Mouse (Mus musculus) limb, embryonic 13.5 days (tissue): ENCODE data around the gene Gm13199. TPM values are rescaled to one million over a fixed set of nuclear protein-coding genes. Genes with fewer than 3 reads are reported as not detected.
A peak's percentile ranks its signal among the peaks of the same experiment; 100 is the strongest.

ENCODE experiments used
- ATAC-seq: fragments of 200-750 bp; cut with Nextera tagmentation; 2 replicates; pipeline ENCODE4 v1.8.0; 2017; ENCODE audit warnings: low read depth, moderate number of reproducible peaks, moderate TSS enrichment; ENCODE audit not compliant: low FRiP score
- H3K27ac ChIP-seq: fragments of 300-500 bp; sonication (generic); 2 replicates; pipeline ENCODE4 v1.5.1; 2015; ENCODE audit warnings: inconsistent platforms, mild to moderate bottlenecking, moderate library complexity
- H3K27me3 ChIP-seq: fragments of 300-500 bp; sonication (generic); 2 replicates; pipeline ENCODE4 v1.6.1; 2015; ENCODE audit warnings: mild to moderate bottlenecking, inconsistent platforms
- H3K36me3 ChIP-seq: fragments of 300-500 bp; sonication (generic); 2 replicates; pipeline ENCODE4 v1.6.1; 2015; ENCODE audit warnings: inconsistent platforms, mild to moderate bottlenecking, moderate library complexity
- H3K4me1 ChIP-seq: fragments of 300-500 bp; sonication (generic); 2 replicates; pipeline ENCODE4 v1.6.1; 2015; ENCODE audit warnings: inconsistent platforms
- H3K4me2 ChIP-seq: fragments of 300-500 bp; sonication (generic); replicated peaks from 2 replicates; pipeline ENCODE4 v1.6.1; 2015; ENCODE audit warnings: inconsistent platforms, mild to moderate bottlenecking, moderate library complexity
- H3K4me3 ChIP-seq: fragments of 300-500 bp; sonication (generic); 2 replicates; pipeline ENCODE4 v1.5.1; 2015; ENCODE audit warnings: moderate library complexity, mild to moderate bottlenecking, inconsistent platforms
- H3K9ac ChIP-seq: fragments of 300-500 bp; sonication (generic); 2 replicates; pipeline ENCODE4 v1.6.1; 2015; ENCODE audit warnings: mild to moderate bottlenecking, inconsistent platforms
- H3K9me3 ChIP-seq: fragments of 300-500 bp; sonication (generic); 2 replicates; pipeline ENCODE4 v1.6.1; 2016; ENCODE audit warnings: inconsistent platforms
- WGBS: fragments of 180-500 bp; shearing (Covaris S2); methylation state at CpG from one replicate; pipeline ENCODE4 v1.1.7; 2015; 5-methylcytosine and 5-hydroxymethylcytosine counted together
- polyA plus RNA-seq: library from polyadenylated mRNA; unstranded; fragments of >200 nt; fragmentation: Nextera tagmentation; extraction: Ambion mirVana; gene quantifications from 2 replicates; pipeline ENCODE4 v1.2.1, GENCODE M21; 2015

Gm13199 gene
- 1.9 and 2.0 TPM in 2 replicates for polyA plus RNA-seq

- H3K36me3 ChIP-seq, result peaks cover 72% of the 10 kb centered on the region
- WGBS, result 94% methylated on average over 3 of the region's 3 CpGs
These were observed at the start of gene Gm13199 for GRCm38 (mm10) chr2:5862834-5863233. Gene Gm13199, minus strand, starts transcription at chr2:5862934.

GRCm38 (mm10) chr2:5911282-5911965 is 48.7 kb upstream of the Gm13199 start:
- Histone ChIP-seq H3K4me1 (no peaks in the 10 kb centered on the region), H3K36me3 (peaks cover 37% of the 10 kb centered on the region)
- WGBS, result 75% methylated on average over 16 of the region's 16 CpGs

More at GRCm38 (mm10) chr2:5862834-5863233, at the start of gene Gm13199:
- ATAC-seq, result no peak
- Histone ChIP-seq H3K9me3 (no peaks in the 10 kb centered on the region), H3K4me1 (no peaks in the 10 kb centered on the region), H3K27ac (no peak within 1 kb of the TSS), H3K4me3 (no peak within 1 kb of the TSS), H3K4me2 (no peak within 1 kb of the TSS), H3K27me3 (no peaks in the 10 kb centered on the region), H3K9ac (no peak within 1 kb of the TSS)

GRCm38 (mm10) chr2:5906625-5907024 is 43.9 kb upstream of the Gm13199 start:
- no peak overlapping the region for H3K27ac ChIP-seq
- peaks cover 45% of the 10 kb centered on the region for H3K36me3 ChIP-seq
- H3K4me1 ChIP-seq, result no peaks in the 10 kb centered on the region
- H3K4me3 ChIP-seq, result no peak overlapping the region
- no peak overlapping the region for H3K9ac ChIP-seq
- 57% methylated on average over 3 of the region's 3 CpGs for WGBS
- no peaks in the 10 kb centered on the region for H3K9me3 ChIP-seq
- ATAC-seq, result no peak
- no peak overlapping the region for H3K4me2 ChIP-seq
- no peaks in the 10 kb centered on the region for H3K27me3 ChIP-seq

More at GRCm38 (mm10) chr2:5911282-5911965, 48.7 kb upstream of the Gm13199 start:
- no peak overlapping the region for H3K4me3 ChIP-seq
- ATAC-seq, result no peak; the same call in 1 of the 2 replicates
- no peak overlapping the region for H3K27ac ChIP-seq
- no peak overlapping the region for H3K4me2 ChIP-seq
- no peak overlapping the region for H3K9ac ChIP-seq
- no peaks in the 10 kb centered on the region for H3K9me3 ChIP-seq
- no peaks in the 10 kb centered on the region for H3K27me3 ChIP-seq

- no peaks in the 10 kb centered on the region for H3K9me3 ChIP-seq
- no peaks in the 10 kb centered on the region for H3K4me1 ChIP-seq
- WGBS, result 34% methylated on average over 5 of the region's 5 CpGs
- H3K9ac ChIP-seq, result no peak overlapping the region
- ATAC-seq, result no peak
- no peak overlapping the region for H3K4me3 ChIP-seq
- H3K4me2 ChIP-seq, result no peak overlapping the region
- H3K27me3 ChIP-seq, result no peaks in the 10 kb centered on the region
- no peak overlapping the region for H3K27ac ChIP-seq
- peaks cover 44% of the 10 kb centered on the region for H3K36me3 ChIP-seq
These were observed 43.4 kb upstream of the Gm13199 start for GRCm38 (mm10) chr2:5906092-5906491.

- H3K9ac ChIP-seq, result no peak overlapping the region
- no peaks in the 10 kb centered on the region for H3K27me3 ChIP-seq
- H3K36me3 ChIP-seq, result peaks cover 36% of the 10 kb centered on the region
- H3K4me3 ChIP-seq, result no peak overlapping the region
- no peak overlapping the region for H3K4me2 ChIP-seq
- H3K9me3 ChIP-seq, result no peaks in the 10 kb centered on the region
- ATAC-seq, result no peak
- no peak overlapping the region for H3K27ac ChIP-seq
- H3K4me1 ChIP-seq, result no peaks in the 10 kb centered on the region
- 68% methylated on average over 5 of the region's 5 CpGs for WGBS
These were observed 37.4 kb upstream of the Gm13199 start for GRCm38 (mm10) chr2:5900145-5900544.

GRCm38 (mm10) chr2:5894843-5895570 is 32.3 kb upstream of the Gm13199 start, which contains the start of gene Sec61a2:
Gene Sec61a2, minus strand, starts transcription at chr2:5895432.
- WGBS, result under 1% methylated on average over 62 of the region's 62 CpGs

GRCm38 (mm10) chr2:5894296-5894695 is 31.6 kb upstream of the Gm13199 start:
- Histone ChIP-seq H3K27me3 (no peaks in the 10 kb centered on the region), H3K4me3 (peak overlapping the region; percentile 85), H3K4me2 (peak overlapping the region; percentile 73), H3K9me3 (no peaks in the 10 kb centered on the region), H3K9ac (peak overlapping the region; percentile 91), H3K4me1 (peaks cover 11% of the 10 kb centered on the region), H3K36me3 (peaks cover 34% of the 10 kb centered on the region), H3K27ac (no peak overlapping the region)
- ATAC-seq, result no peak
- WGBS, result 21% methylated on average over 11 of the region's 11 CpGs

More at GRCm38 (mm10) chr2:5894843-5895570, 32.3 kb upstream of the Gm13199 start, which contains the start of gene Sec61a2:
- H3K4me1 ChIP-seq, result peaks cover 11% of the 10 kb centered on the region
- peak; percentile 99 for ATAC-seq
- H3K9ac ChIP-seq, result peak within 1 kb of the TSS; percentile 91
- H3K4me3 ChIP-seq, result peak within 1 kb of the TSS; percentile 85
- peak within 1 kb of the TSS; percentile 70; the same call in 1 of the 2 replicates for H3K27ac ChIP-seq
- peak within 1 kb of the TSS; percentile 73 for H3K4me2 ChIP-seq
- H3K27me3 ChIP-seq, result no peaks in the 10 kb centered on the region
- peaks cover 32% of the 10 kb centered on the region for H3K36me3 ChIP-seq
- no peaks in the 10 kb centered on the region for H3K9me3 ChIP-seq

GRCm38 (mm10) chr2:5889412-5889811 is 26.7 kb upstream of the Gm13199 start:
- no peak for ATAC-seq
- Histone ChIP-seq H3K9me3 (no peaks in the 10 kb centered on the region), H3K27me3 (no peaks in the 10 kb centered on the region), H3K36me3 (peaks cover 58% of the 10 kb centered on the region), H3K27ac (no peak overlapping the region), H3K4me2 (no peak overlapping the region), H3K4me1 (peaks cover 11% of the 10 kb centered on the region), H3K4me3 (no peak overlapping the region), H3K9ac (no peak overlapping the region)
- 62% methylated on average over 2 of the region's 2 CpGs for WGBS

- no peak overlapping the region for H3K4me3 ChIP-seq
- WGBS, result 84% methylated on average over 5 of the region's 5 CpGs
- ATAC-seq, result no peak
- no peak overlapping the region for H3K27ac ChIP-seq
- H3K36me3 ChIP-seq, result peaks cover 61% of the 10 kb centered on the region
- H3K4me1 ChIP-seq, result peaks cover 7% of the 10 kb centered on the region
- no peak overlapping the region for H3K9ac ChIP-seq
- no peaks in the 10 kb centered on the region for H3K27me3 ChIP-seq
- no peaks in the 10 kb centered on the region for H3K9me3 ChIP-seq
- no peak overlapping the region for H3K4me2 ChIP-seq
These were observed 26.1 kb upstream of the Gm13199 start for GRCm38 (mm10) chr2:5888865-5889264.

- Histone ChIP-seq H3K4me3 (no peak overlapping the region), H3K4me2 (no peak overlapping the region), H3K9ac (no peak overlapping the region), H3K36me3 (peaks cover 86% of the 10 kb centered on the region), H3K27me3 (no peaks in the 10 kb centered on the region), H3K9me3 (no peaks in the 10 kb centered on the region), H3K27ac (no peak overlapping the region), H3K4me1 (no peaks in the 10 kb centered on the region)
- no peak for ATAC-seq
- 77% methylated on average over 3 of the region's 3 CpGs for WGBS
These were observed 14.7 kb upstream of the Gm13199 start for GRCm38 (mm10) chr2:5877446-5877845.

- no peak overlapping the region for H3K9ac ChIP-seq
- H3K4me1 ChIP-seq, result no peaks in the 10 kb centered on the region
- H3K27ac ChIP-seq, result no peak overlapping the region
- no peak for ATAC-seq
- no peak overlapping the region for H3K4me3 ChIP-seq
- 89% methylated on average over 5 of the region's 5 CpGs for WGBS
- peaks cover 74% of the 10 kb centered on the region for H3K36me3 ChIP-seq
- no peaks in the 10 kb centered on the region for H3K27me3 ChIP-seq
- H3K9me3 ChIP-seq, result no peaks in the 10 kb centered on the region
- no peak overlapping the region for H3K4me2 ChIP-seq
These were observed 7.0 kb upstream of the Gm13199 start for GRCm38 (mm10) chr2:5869746-5870145.

GRCm38 (mm10) chr2:5867681-5868080 is 4.9 kb upstream of the Gm13199 start:
- Histone ChIP-seq H3K4me3 (no peak overlapping the region), H3K27me3 (no peaks in the 10 kb centered on the region), H3K9ac (no peak overlapping the region), H3K4me2 (no peak overlapping the region), H3K36me3 (peaks cover 70% of the 10 kb centered on the region), H3K27ac (no peak overlapping the region), H3K4me1 (no peaks in the 10 kb centered on the region), H3K9me3 (no peaks in the 10 kb centered on the region)
- no peak for ATAC-seq
- 88% methylated on average over 2 of the region's 2 CpGs for WGBS
